Mouse (Mus musculus) liver, postnatal 0 days (tissue): ENCODE data around the gene Il10. TPM values are rescaled to one million over a fixed set of nuclear protein-coding genes. Genes with fewer than 3 reads are reported as not detected.

ENCODE experiments used
- ATAC-seq: fragments of 200-750 bp; cut with Nextera tagmentation; 2 replicates; pipeline ENCODE4 v1.8.0; 2017; ENCODE audit warnings: mild to moderate bottlenecking, moderate library complexity
- DNase-seq: peaks from one replicate; pipeline ENCODE4 v3.0.0-alpha.2; 2016
- H3K27ac ChIP-seq: fragments of 300-500 bp; sonication (generic); 2 replicates; pipeline ENCODE4 v1.5.1; 2014; ENCODE audit warnings: antibody characterized with exemption, moderate library complexity, mild to moderate bottlenecking, low read depth
- H3K27me3 ChIP-seq: fragments of 300-500 bp; sonication (generic); 2 replicates; pipeline ENCODE4 v1.6.1; 2014; ENCODE audit warnings: low read length, control low read depth, mixed read lengths; ENCODE audit not compliant: insufficient read depth
- H3K36me3 ChIP-seq: fragments of 300-500 bp; sonication (generic); replicated peaks from 2 replicates; pipeline ENCODE4 v1.6.1; 2014; ENCODE audit warnings: mild to moderate bottlenecking, control low read depth, low read length, moderate library complexity, mixed read lengths; ENCODE audit not compliant: insufficient read depth
- H3K4me1 ChIP-seq: fragments of 300-500 bp; sonication (generic); 2 replicates; pipeline ENCODE4 v1.6.1; 2014; ENCODE audit warnings: antibody characterized with exemption, mild to moderate bottlenecking, control low read depth; ENCODE audit not compliant: insufficient read depth
- H3K4me2 ChIP-seq: fragments of 300-500 bp; sonication (generic); 2 replicates; pipeline ENCODE4 v1.6.1; 2014; ENCODE audit warnings: low read depth, mild to moderate bottlenecking, low read length, moderate library complexity, mixed read lengths
- H3K4me3 ChIP-seq: fragments of 300-500 bp; sonication (generic); 2 replicates; pipeline ENCODE4 v1.5.1; 2014; ENCODE audit warnings: low read depth, low read length
- H3K9ac ChIP-seq: fragments of 300-500 bp; sonication (generic); replicated peaks from 2 replicates; pipeline ENCODE4 v1.6.1; 2014; ENCODE audit warnings: mild to moderate bottlenecking, moderate library complexity
- H3K9me3 ChIP-seq: fragments of 300-500 bp; sonication (generic); 2 replicates; pipeline ENCODE4 v1.6.1; 2016; ENCODE audit warnings: mild to moderate bottlenecking, control low read depth, low read length, mixed read lengths
- CTCF ChIP-seq: sonication (generic); IDR thresholded peaks from 2 replicates; pipeline ENCODE4 v1.5.1; 2016; ENCODE audit warnings: antibody characterized with exemption, low read depth
- EP300 ChIP-seq: IDR thresholded peaks from 2 replicates; pipeline ENCODE4 v1.6.1; 2016; ENCODE audit warnings: antibody characterized with exemption, low read depth, mild to moderate bottlenecking
- WGBS: fragments of 180-500 bp; shearing (Covaris S2); extraction: QIAGEN DNeasy Blood & Tissue Kit; methylation state at CpG from one replicate; pipeline ENCODE4 v1.1.7; 2014; ENCODE audit not compliant: insufficient replicate concordance; 5-methylcytosine and 5-hydroxymethylcytosine counted together
- polyA plus RNA-seq: library from polyadenylated mRNA; unstranded; fragments of >200 nt; fragmentation: Nextera tagmentation; extraction: Ambion mirVana; gene quantifications from 2 replicates; pipeline ENCODE4 v1.2.1, GENCODE M21; 2015

Il10 gene
- polyA plus RNA-seq, 1 experiment from 2014 or later, result 0.19 TPM

- no peaks in the 10 kb centered on the region for H3K36me3 ChIP-seq
- no peaks in the 10 kb centered on the region for H3K27me3 ChIP-seq
- WGBS, result 76% methylated on average over 9 of the region's 9 CpGs
- H3K9me3 ChIP-seq, result no peaks in the 10 kb centered on the region
- H3K4me3 ChIP-seq, result no peak overlapping the region
- no peak overlapping the region for H3K4me2 ChIP-seq
- H3K9ac ChIP-seq, result no peak overlapping the region
- H3K27ac ChIP-seq, result no peak overlapping the region
- no peak for DNase-seq
- no peaks in the 10 kb centered on the region for H3K4me1 ChIP-seq
- no peak for ATAC-seq
- no peak for TF ChIP-seq EP300
- TF ChIP-seq CTCF, result no peak
These were observed 26.0 kb upstream of the Il10 start for GRCm38 (mm10) chr1:130993574-130994154.

DNA sequence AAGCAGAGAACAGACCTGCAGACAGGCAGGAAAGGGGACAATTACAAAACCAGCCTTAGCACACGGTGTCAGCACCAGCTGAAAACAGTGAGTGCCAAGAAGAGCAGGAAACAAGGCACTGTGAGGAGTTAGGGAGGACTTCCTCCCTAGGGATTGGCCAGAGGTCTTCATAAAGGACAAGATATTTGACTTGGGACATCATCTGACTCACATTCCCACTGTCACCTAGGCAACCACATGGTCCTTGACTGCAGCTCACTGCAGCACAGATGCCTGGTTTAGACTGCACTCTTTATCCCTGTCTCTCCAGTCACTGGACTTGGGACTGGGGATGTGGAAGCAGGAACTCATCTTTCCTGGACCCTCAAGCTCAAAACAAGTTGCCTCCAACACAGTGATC, 24.1 kb upstream of the Il10 start:
- H3K9me3 ChIP-seq, result no peaks in the 10 kb centered on the region
- WGBS, result 23% methylated on average over 1 of the region's 1 CpGs

DNA sequence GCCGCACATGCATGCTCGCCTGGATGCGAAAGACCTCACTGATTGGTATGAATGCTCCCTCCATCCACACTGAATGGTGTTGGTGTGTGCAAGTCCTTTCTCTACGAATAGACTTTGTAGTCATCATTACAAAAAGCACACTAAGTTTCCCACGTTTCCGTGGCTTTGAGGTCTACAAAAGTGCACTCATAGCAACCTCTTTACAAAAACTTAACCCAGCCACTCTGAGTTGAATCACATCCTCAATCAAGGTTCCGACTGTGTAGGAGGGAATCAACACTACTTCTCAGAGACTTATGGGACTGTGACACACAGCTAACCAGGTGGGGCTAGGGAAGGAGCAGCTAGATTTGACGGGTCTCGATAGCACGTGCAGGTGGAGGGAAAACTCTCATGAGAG, 23.3 kb upstream of the Il10 start:
- Histone ChIP-seq H3K36me3 (no peaks in the 10 kb centered on the region), H3K4me2 (no peak overlapping the region), H3K9me3 (no peaks in the 10 kb centered on the region), H3K4me3 (no peak overlapping the region), H3K27ac (no peak overlapping the region), H3K4me1 (0 out of 2 replicates have a peak, but pooled peaks cover 4% of the 10 kb centered on the region), H3K9ac (no peak overlapping the region), H3K27me3 (no peaks in the 10 kb centered on the region)
- DNase-seq (no peak), ATAC-seq (no peak)
- 84% methylated on average over 10 of the region's 10 CpGs for WGBS
- no peak for TF ChIP-seq EP300
- no peak for TF ChIP-seq CTCF

More for the DNA sequence above, 24.1 kb upstream of the Il10 start:
- DNase-seq (no peak), ATAC-seq (no peak)
- TF ChIP-seq EP300 (no peak), CTCF (no peak)
- Histone ChIP-seq H3K4me2 (no peak overlapping the region), H3K36me3 (no peaks in the 10 kb centered on the region), H3K27me3 (no peaks in the 10 kb centered on the region), H3K27ac (no peak overlapping the region), H3K4me3 (no peak overlapping the region), H3K4me1 (0 out of 2 replicates have a peak, but pooled peaks cover 4% of the 10 kb centered on the region), H3K9ac (no peak overlapping the region)

- ATAC-seq (no peak), DNase-seq (no peak)
- Histone ChIP-seq H3K4me1 (0 out of 2 replicates have a peak, but pooled peaks cover 4% of the 10 kb centered on the region), H3K27ac (no peak overlapping the region), H3K27me3 (no peaks in the 10 kb centered on the region), H3K4me2 (no peak overlapping the region), H3K4me3 (no peak overlapping the region), H3K9ac (no peak overlapping the region), H3K9me3 (no peaks in the 10 kb centered on the region), H3K36me3 (no peaks in the 10 kb centered on the region)
- WGBS, result 62% methylated on average over 4 of the region's 4 CpGs
- no peak for TF ChIP-seq CTCF
- no peak for TF ChIP-seq EP300
These were observed 22.2 kb upstream of the Il10 start for GRCm38 (mm10) chr1:130997441-130997840.

DNA sequence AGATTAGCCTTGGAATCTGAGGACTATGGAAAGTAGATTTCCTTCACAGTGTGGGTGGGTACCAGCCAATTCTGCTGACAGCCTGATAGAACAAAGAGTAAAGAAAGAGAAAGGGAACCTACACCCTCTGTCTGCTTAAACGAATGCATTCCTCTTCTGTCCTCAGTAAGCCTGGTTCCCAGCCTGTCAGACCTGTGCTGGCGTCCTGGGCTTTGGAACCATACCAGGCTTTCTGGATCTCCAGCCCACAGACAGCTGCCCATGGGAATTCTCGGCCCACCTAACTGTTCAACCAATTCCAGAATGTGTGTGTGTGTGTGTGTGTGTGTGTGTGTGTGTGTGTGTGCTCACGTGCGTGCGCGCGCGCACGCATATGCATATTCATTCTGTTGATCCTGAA, 21.3 kb upstream of the Il10 start:
- Histone ChIP-seq H3K9ac (no peak overlapping the region), H3K27ac (no peak overlapping the region), H3K9me3 (no peaks in the 10 kb centered on the region), H3K4me1 (0 out of 2 replicates have a peak, but pooled peaks cover 4% of the 10 kb centered on the region), H3K4me2 (no peak overlapping the region), H3K36me3 (no peaks in the 10 kb centered on the region), H3K27me3 (no peaks in the 10 kb centered on the region), H3K4me3 (no peak overlapping the region)
- WGBS, result 85% methylated on average over 10 of the region's 10 CpGs
- no peak for ATAC-seq
- no peak for TF ChIP-seq CTCF
- TF ChIP-seq EP300, result no peak
- DNase-seq, result no peak

DNA sequence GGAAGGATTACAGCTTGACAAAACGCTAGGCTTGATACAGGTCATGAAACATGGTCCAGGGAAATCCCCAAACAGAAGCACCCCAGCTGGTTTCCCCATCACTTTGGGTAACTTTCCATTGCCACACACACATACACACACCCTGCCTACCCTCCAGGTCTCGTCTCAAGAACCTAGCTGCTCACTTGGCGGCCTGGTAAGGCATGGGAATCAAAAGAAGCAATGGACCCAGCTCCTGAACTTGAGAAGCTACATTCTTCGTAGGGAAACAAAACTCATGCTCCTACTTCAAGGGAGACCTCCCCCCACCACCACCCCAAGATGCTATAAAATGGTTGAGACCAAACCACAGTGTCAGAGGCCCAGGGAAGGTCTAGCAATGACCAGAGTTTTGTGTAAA, 19.9 kb upstream of the Il10 start:
- 69% methylated on average over 4 of the region's 4 CpGs for WGBS
- TF ChIP-seq EP300, result no peak
- no peak for TF ChIP-seq CTCF
- Histone ChIP-seq H3K27me3 (no peaks in the 10 kb centered on the region), H3K4me1 (0 out of 2 replicates have a peak, but pooled peaks cover 4% of the 10 kb centered on the region), H3K27ac (no peak overlapping the region), H3K4me2 (no peak overlapping the region), H3K9me3 (no peaks in the 10 kb centered on the region), H3K4me3 (no peak overlapping the region), H3K36me3 (no peaks in the 10 kb centered on the region), H3K9ac (no peak overlapping the region)
- no peak for ATAC-seq
- no peak for DNase-seq
